Mouse (Mus musculus): Measurements from ENCODE around the gene Hira. TPM values are rescaled to one million over a fixed set of nuclear protein-coding genes. Genes with fewer than 3 reads are reported as not detected.
"Not testable (repeated sequence)": the region's sequence is repeated elsewhere in the genome, so short reads cannot be mapped to it uniquely, and the experiment has no call there.

Gene Hira
- polyA plus RNA-seq, 1 experiment = 43.8 TPM

- no peaks in the 10 kb centered on the region for H3K79me3 ChIP-seq (ENCODE audit: low read depth)
Observed at GRCm38 (mm10) chr16:18986860-18987259, 110.0 kb downstream of the Hira start.

GRCm38 (mm10) chr16:19002610-19003389 lies 126.0 kb downstream of the Hira start:
- not testable (repeated sequence) for H3K4me3 ChIP-seq (ENCODE audit: insufficient read depth, poor library complexity, severe bottlenecking); H3ac ChIP-seq (ENCODE audit: control insufficient read depth, insufficient read length, low read depth); H3K36me3 ChIP-seq (ENCODE audit: control insufficient read depth, insufficient read depth); H3K79me2 ChIP-seq (ENCODE audit: control insufficient read depth, insufficient read depth); H3K79me3 ChIP-seq (ENCODE audit: low read depth); H3K27me3 ChIP-seq (ENCODE audit: control insufficient read depth, insufficient read depth, insufficient read length)

More at GRCm38 (mm10) chr16:18986860-18987259, 110.0 kb downstream of the Hira start:
- H3ac ChIP-seq (ENCODE audit: control insufficient read depth, insufficient read length, low read depth) = no peak overlapping the region
- no peaks in the 10 kb centered on the region for H3K79me2 ChIP-seq (ENCODE audit: control insufficient read depth, insufficient read depth)
- H3K36me3 ChIP-seq (ENCODE audit: control insufficient read depth, insufficient read depth) = no peaks in the 10 kb centered on the region
- no peaks in the 10 kb centered on the region for H3K27me3 ChIP-seq (ENCODE audit: control insufficient read depth, insufficient read depth, insufficient read length)
- TF ChIP-seq USF1 (IDR thresholded peaks at IDR 0.05; ENCODE audit: low read depth) = no peak
- TF ChIP-seq MYOD1 (IDR thresholded peaks at IDR 0.05; ENCODE audit: control insufficient read depth, insufficient read length, low read depth) = no peak
- TF ChIP-seq MYOG (IDR thresholded peaks at IDR 0.05; ENCODE audit: control insufficient read depth, extremely low read depth, insufficient read length) = no peak
- TF ChIP-seq CEBPB (IDR thresholded peaks at IDR 0.05; ENCODE audit: low read depth) = no peak
- no peak for TF ChIP-seq CTCF (IDR thresholded peaks at IDR 0.05; ENCODE audit: control insufficient read depth, insufficient read depth, insufficient read length)
- TF ChIP-seq MAX (IDR thresholded peaks at IDR 0.05) = no peak
- no peak for TF ChIP-seq FOSL1 (IDR thresholded peaks at IDR 0.05; ENCODE audit: insufficient read depth, low read length, poor library complexity, severe bottlenecking)
- H3K4me3 ChIP-seq (ENCODE audit: insufficient read depth, poor library complexity, severe bottlenecking) = no peak overlapping the region

- H3K27me3 ChIP-seq (ENCODE audit: control insufficient read depth, insufficient read depth, insufficient read length) = peaks cover 2% of the 10 kb centered on the region
- TF ChIP-seq MAX (IDR thresholded peaks at IDR 0.05) (no peak), USF1 (IDR thresholded peaks at IDR 0.05; ENCODE audit: low read depth) (no peak), CTCF (IDR thresholded peaks at IDR 0.05; ENCODE audit: control insufficient read depth, insufficient read depth, insufficient read length) (no peak)
Observed at GRCm38 (mm10) chr16:19003757-19004156, 126.9 kb downstream of the Hira start.

GRCm38 (mm10) chr16:19005298-19005697 lies 128.5 kb downstream of the Hira start:
- Histone ChIP-seq H3K4me3 (ENCODE audit: insufficient read depth, poor library complexity, severe bottlenecking) (no peak overlapping the region), H3K36me3 (ENCODE audit: control insufficient read depth, insufficient read depth) (no peaks in the 10 kb centered on the region), H3ac (ENCODE audit: control insufficient read depth, insufficient read length, low read depth) (no peak overlapping the region), H3K79me3 (ENCODE audit: low read depth) (no peaks in the 10 kb centered on the region), H3K27me3 (ENCODE audit: control insufficient read depth, insufficient read depth, insufficient read length) (no peaks in the 10 kb centered on the region), H3K79me2 (ENCODE audit: control insufficient read depth, insufficient read depth) (no peaks in the 10 kb centered on the region)
- no peak for TF ChIP-seq MAX (IDR thresholded peaks at IDR 0.05)
- TF ChIP-seq USF1 (IDR thresholded peaks at IDR 0.05; ENCODE audit: low read depth) = no peak
- no peak for TF ChIP-seq FOSL1 (IDR thresholded peaks at IDR 0.05; ENCODE audit: insufficient read depth, low read length, poor library complexity, severe bottlenecking)

More at GRCm38 (mm10) chr16:19003757-19004156, 126.9 kb downstream of the Hira start:
- H3K4me3 ChIP-seq (ENCODE audit: insufficient read depth, poor library complexity, severe bottlenecking) = no peak overlapping the region
- H3K79me2 ChIP-seq (ENCODE audit: control insufficient read depth, insufficient read depth) = no peaks in the 10 kb centered on the region
- H3K36me3 ChIP-seq (ENCODE audit: control insufficient read depth, insufficient read depth) = no peaks in the 10 kb centered on the region
- H3ac ChIP-seq (ENCODE audit: control insufficient read depth, insufficient read length, low read depth) = no peak overlapping the region
- H3K79me3 ChIP-seq (ENCODE audit: low read depth) = no peaks in the 10 kb centered on the region

- no peaks in the 10 kb centered on the region for H3K79me3 ChIP-seq (ENCODE audit: low read depth)
- H3K27me3 ChIP-seq (ENCODE audit: control insufficient read depth, insufficient read depth, insufficient read length) = no peaks in the 10 kb centered on the region
- no peak overlapping the region for H3K4me3 ChIP-seq (ENCODE audit: insufficient read depth, poor library complexity, severe bottlenecking)
- H3K79me2 ChIP-seq (ENCODE audit: control insufficient read depth, insufficient read depth) = no peaks in the 10 kb centered on the region
- TF ChIP-seq MYOG (IDR thresholded peaks at IDR 0.05; ENCODE audit: control insufficient read depth, extremely low read depth, insufficient read length) (no peak), CEBPB (IDR thresholded peaks at IDR 0.05; ENCODE audit: low read depth) (no peak), FOSL1 (IDR thresholded peaks at IDR 0.05; ENCODE audit: insufficient read depth, low read length, poor library complexity, severe bottlenecking) (no peak), CTCF (IDR thresholded peaks at IDR 0.05; ENCODE audit: control insufficient read depth, insufficient read depth, insufficient read length) (no peak), USF1 (IDR thresholded peaks at IDR 0.05; ENCODE audit: low read depth) (no peak), MAX (IDR thresholded peaks at IDR 0.05) (no peak), MYOD1 (IDR thresholded peaks at IDR 0.05; ENCODE audit: control insufficient read depth, insufficient read length, low read depth) (no peak)
- H3ac ChIP-seq (ENCODE audit: control insufficient read depth, insufficient read length, low read depth) = no peak overlapping the region
- H3K36me3 ChIP-seq (ENCODE audit: control insufficient read depth, insufficient read depth) = no peaks in the 10 kb centered on the region
Observed at GRCm38 (mm10) chr16:19006715-19007114, 129.9 kb downstream of the Hira start.

- H3K79me2 ChIP-seq (ENCODE audit: control insufficient read depth, insufficient read depth); H3K79me3 ChIP-seq (ENCODE audit: low read depth); H3K4me3 ChIP-seq (ENCODE audit: insufficient read depth, poor library complexity, severe bottlenecking); H3ac ChIP-seq (ENCODE audit: control insufficient read depth, insufficient read length, low read depth); H3K27me3 ChIP-seq (ENCODE audit: control insufficient read depth, insufficient read depth, insufficient read length); H3K36me3 ChIP-seq (ENCODE audit: control insufficient read depth, insufficient read depth): not testable (repeated sequence)
Observed at GRCm38 (mm10) chr16:19007186-19007591, 130.4 kb downstream of the Hira start.
